Mouse (Mus musculus) liver, embryonic 11.5 days (tissue): ENCODE data around the gene Hmg20a. TPM values are rescaled to one million over a fixed set of nuclear protein-coding genes. Genes with fewer than 3 reads are reported as not detected.
A peak's percentile ranks its signal among the peaks of the same experiment; 100 is the strongest.

Experiments used
- ATAC-seq: fragments of 200-750 bp; cut with Nextera tagmentation; replicated peaks from 2 replicates; pipeline ENCODE4 v1.8.0; 2017; ENCODE audit warnings: moderate number of reproducible peaks, mild to moderate bottlenecking, moderate TSS enrichment, moderate library complexity; ENCODE audit not compliant: low FRiP score
- DNase-seq: peaks from one replicate; pipeline ENCODE4 v3.0.0-alpha.2; 2017; ENCODE audit warnings: low spot score
- H3K27ac ChIP-seq: fragments of 300-500 bp; sonication (generic); 2 replicates; pipeline ENCODE4 v1.5.1; 2014; ENCODE audit warnings: mild to moderate bottlenecking, low read depth, low read length, control low read depth
- H3K27me3 ChIP-seq: fragments of 300-500 bp; sonication (generic); replicated peaks from 2 replicates; pipeline ENCODE4 v1.6.1; 2014; ENCODE audit warnings: low read length, mixed read lengths; ENCODE audit not compliant: control insufficient read depth, insufficient read depth
- H3K36me3 ChIP-seq: fragments of 300-500 bp; sonication (generic); 2 replicates; pipeline ENCODE4 v1.6.1; 2014; ENCODE audit warnings: mild to moderate bottlenecking, low read length, moderate library complexity, mixed read lengths; ENCODE audit not compliant: control insufficient read depth, insufficient read depth
- H3K4me1 ChIP-seq: fragments of 300-500 bp; sonication (generic); replicated peaks from 2 replicates; pipeline ENCODE4 v1.6.1; 2014; ENCODE audit warnings: low read length, mixed read lengths; ENCODE audit not compliant: control insufficient read depth, insufficient read depth
- H3K4me2 ChIP-seq: fragments of 300-500 bp; sonication (generic); 2 replicates; pipeline ENCODE4 v1.6.1; 2014; ENCODE audit warnings: mild to moderate bottlenecking, control low read depth, moderate library complexity
- H3K4me3 ChIP-seq: fragments of 300-500 bp; sonication (generic); 2 replicates; pipeline ENCODE4 v1.5.1; 2014; ENCODE audit warnings: low read depth, low read length, control low read depth
- H3K9ac ChIP-seq: fragments of 300-500 bp; sonication (generic); 2 replicates; pipeline ENCODE4 v1.6.1; 2014; ENCODE audit warnings: low read depth, low read length, control low read depth
- H3K9me3 ChIP-seq: fragments of 300-500 bp; sonication (generic); 2 replicates; pipeline ENCODE4 v1.6.1; 2016; ENCODE audit warnings: low read length, inconsistent platforms, mixed read lengths; ENCODE audit not compliant: control insufficient read depth
- WGBS: fragments of 180-500 bp; shearing (Covaris S2); extraction: QIAGEN DNeasy Blood & Tissue Kit; methylation state at CpG from one replicate; pipeline ENCODE4 v1.1.7; 2014; 5-methylcytosine and 5-hydroxymethylcytosine counted together
- polyA plus RNA-seq: library from polyadenylated mRNA; unstranded; fragments of >200 nt; fragmentation: Nextera tagmentation; extraction: Ambion mirVana; gene quantifications from 2 replicates; pipeline ENCODE4 v1.2.1, GENCODE M21; 2014

The Hmg20a gene
- polyA plus RNA-seq, 1 experiment from 2014 or later = 38.0 TPM

DNA sequence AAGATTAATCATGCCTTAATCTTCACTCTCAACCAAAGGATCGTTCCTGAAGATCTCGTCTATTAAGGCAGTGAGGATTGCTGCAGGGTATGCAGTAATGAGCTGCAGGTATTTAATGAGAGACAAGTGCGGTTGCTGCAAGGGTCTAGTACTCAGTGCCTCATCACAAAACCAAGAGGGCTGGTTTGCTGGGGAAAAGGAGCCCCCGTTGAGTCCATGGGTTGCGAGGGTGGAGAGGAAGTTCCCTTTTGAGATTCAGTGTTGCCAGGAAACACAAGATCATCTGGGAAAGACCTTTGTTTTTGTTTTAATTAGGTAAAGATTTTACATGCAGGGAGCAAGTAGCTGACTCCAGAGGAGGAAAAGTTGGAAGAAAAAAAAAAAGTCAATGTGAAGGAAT, 86.1 kb downstream of the Hmg20a start:
- ATAC-seq = no peak
- H3K4me2 ChIP-seq = no peak overlapping the region
- peaks cover 26% of the 10 kb centered on the region for H3K4me1 ChIP-seq
- no peak overlapping the region for H3K4me3 ChIP-seq
- H3K27me3 ChIP-seq = no peaks in the 10 kb centered on the region
- H3K9me3 ChIP-seq = no peaks in the 10 kb centered on the region
- peak overlapping the region; percentile 38; the same call in 1 of the 2 replicates for H3K27ac ChIP-seq
- H3K9ac ChIP-seq = no peak overlapping the region
- 53% methylated on average over 5 of the region's 5 CpGs for WGBS
- DNase-seq = no peak
- H3K36me3 ChIP-seq = no peaks in the 10 kb centered on the region

GRCm38 (mm10) chr9:56505083-56505792, 86.8 kb downstream of the Hmg20a start:
- H3K27ac ChIP-seq = peak overlapping the region; percentile 34; the same call in 1 of the 2 replicates

DNA sequence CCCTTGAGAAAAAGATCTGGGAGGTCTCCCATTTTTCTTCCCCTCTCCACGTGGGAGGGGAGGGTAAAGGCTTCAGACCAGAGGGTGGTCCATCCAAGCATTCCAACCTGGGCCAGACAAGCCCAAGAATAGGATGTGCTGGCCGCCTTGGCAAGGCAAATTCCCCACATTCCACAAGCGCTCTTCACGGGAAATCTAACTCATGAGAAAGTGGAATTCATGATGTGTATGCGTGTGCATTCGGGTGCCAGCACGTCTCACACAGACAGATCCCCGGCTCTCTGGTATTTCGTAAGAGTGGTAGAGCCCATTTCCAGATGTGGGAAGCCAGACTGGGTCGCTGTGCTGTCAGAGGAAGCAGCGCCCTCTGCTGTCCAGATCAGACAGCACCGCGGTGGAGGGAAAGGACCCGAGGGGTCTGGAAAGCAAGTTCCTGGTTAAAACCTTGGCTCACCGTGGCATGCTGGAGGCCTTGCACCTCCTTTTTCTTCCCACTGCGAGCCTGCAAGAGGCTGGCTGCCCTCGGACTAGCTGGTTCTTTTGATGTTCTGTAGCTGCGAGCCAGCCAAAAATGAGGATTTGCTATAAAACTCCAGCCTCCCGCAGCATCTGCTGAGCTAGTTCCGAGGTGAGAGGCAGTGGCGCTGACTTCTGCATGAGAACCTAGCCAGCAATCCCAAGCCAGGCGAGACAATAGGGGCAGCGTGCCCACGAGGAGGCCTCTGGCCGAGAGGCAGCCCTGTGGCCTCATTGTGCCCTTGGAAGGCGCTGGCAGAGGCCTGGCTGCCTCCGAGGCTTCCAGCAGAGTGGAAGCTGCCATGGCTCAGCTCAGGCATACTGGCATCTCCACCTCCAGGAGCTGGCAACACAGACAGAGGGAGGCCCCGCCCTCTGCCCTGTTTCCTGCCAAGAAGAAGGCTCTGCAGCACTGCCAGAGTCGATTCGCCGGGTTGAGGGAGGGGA, 87.7 kb downstream of the Hmg20a start:
- H3K4me3 ChIP-seq = peak overlapping the region; percentile 39
- no peaks in the 10 kb centered on the region for H3K9me3 ChIP-seq
- H3K4me2 ChIP-seq = peak overlapping the region; percentile 70
- WGBS = 1% methylated on average over 31 of the region's 31 CpGs
- H3K27me3 ChIP-seq = no peaks in the 10 kb centered on the region
- DNase-seq (peak; percentile 90), ATAC-seq (peak; percentile 69)
- peak overlapping the region; percentile 79 for H3K27ac ChIP-seq
- no peaks in the 10 kb centered on the region for H3K36me3 ChIP-seq
- peaks cover 26% of the 10 kb centered on the region for H3K4me1 ChIP-seq
- peak overlapping the region; percentile 17 for H3K9ac ChIP-seq

More at GRCm38 (mm10) chr9:56505083-56505792, 86.8 kb downstream of the Hmg20a start:
- DNase-seq (no peak), ATAC-seq (no peak)
- H3K4me1 ChIP-seq = peaks cover 26% of the 10 kb centered on the region
- 63% methylated on average over 9 of the region's 9 CpGs for WGBS
- no peaks in the 10 kb centered on the region for H3K27me3 ChIP-seq
- H3K36me3 ChIP-seq = no peaks in the 10 kb centered on the region
- H3K9me3 ChIP-seq = no peaks in the 10 kb centered on the region
- H3K4me2 ChIP-seq = peak overlapping the region; percentile 70
- no peak overlapping the region for H3K4me3 ChIP-seq
- no peak overlapping the region for H3K9ac ChIP-seq

DNA sequence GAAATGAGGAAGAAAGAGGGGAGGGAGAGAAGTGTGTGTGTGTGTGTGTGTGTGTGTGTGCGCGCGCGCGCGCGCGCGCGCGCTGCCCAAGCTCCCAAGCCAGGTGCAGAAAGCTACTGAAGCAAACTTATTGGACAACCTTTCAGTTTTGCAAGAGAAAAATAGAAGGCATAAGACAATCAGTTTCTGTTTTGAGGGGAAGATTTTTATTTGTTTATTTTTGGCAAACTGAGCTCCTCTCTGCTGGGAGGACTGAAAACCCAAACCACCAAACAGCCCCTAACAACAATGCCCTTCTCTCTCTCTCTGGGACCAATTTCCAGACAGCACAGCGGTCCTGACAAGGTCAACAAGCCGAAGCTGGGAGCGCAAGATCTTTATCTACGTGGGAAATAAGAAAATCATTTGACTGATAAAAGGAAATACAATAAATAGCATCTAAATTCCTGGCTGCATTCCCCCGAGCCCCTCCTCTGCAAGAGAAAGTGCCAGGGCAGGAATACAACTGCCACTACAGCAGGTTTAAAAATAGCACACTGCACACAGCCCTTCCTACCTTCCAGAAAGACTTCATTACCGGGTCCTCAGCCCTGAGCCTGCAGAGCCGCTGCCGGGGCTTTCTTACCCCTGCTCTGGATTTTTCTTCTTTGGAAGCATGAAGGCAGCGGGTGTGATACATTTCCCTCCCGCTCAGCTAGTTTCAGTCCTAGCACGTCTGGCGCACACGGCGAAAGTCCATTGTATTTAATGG, 88.7 kb downstream of the Hmg20a start:
- Histone ChIP-seq H3K36me3 (no peaks in the 10 kb centered on the region), H3K4me1 (peaks cover 23% of the 10 kb centered on the region), H3K4me3 (peak overlapping the region; percentile 39), H3K27ac (peak overlapping the region; percentile 79), H3K27me3 (no peaks in the 10 kb centered on the region), H3K9me3 (no peaks in the 10 kb centered on the region), H3K4me2 (peak overlapping the region; percentile 70), H3K9ac (0 out of 2 replicates have a peak overlapping the region, but pooled peaks have one; percentile 31)
- WGBS = 9% methylated on average over 25 of the region's 25 CpGs
- ATAC-seq (no peak), DNase-seq (no peak)

GRCm38 (mm10) chr9:56507682-56508061, 89.3 kb downstream of the Hmg20a start:
- Histone ChIP-seq H3K9ac (0 out of 2 replicates have a peak overlapping the region, but pooled peaks have one; percentile 31), H3K4me1 (peaks cover 23% of the 10 kb centered on the region)
- DNase-seq = no peak

GRCm38 (mm10) chr9:56508835-56509451, 90.5 kb downstream of the Hmg20a start:
- Histone ChIP-seq H3K9ac (no peak overlapping the region), H3K36me3 (no peaks in the 10 kb centered on the region), H3K9me3 (no peaks in the 10 kb centered on the region), H3K27me3 (no peaks in the 10 kb centered on the region), H3K4me2 (peak overlapping the region; percentile 25; the same call in 1 of the 2 replicates), H3K4me1 (peaks cover 23% of the 10 kb centered on the region), H3K4me3 (no peak overlapping the region), H3K27ac (no peak overlapping the region)
- DNase-seq (no peak), ATAC-seq (no peak)
- 42% methylated on average over 11 of the region's 11 CpGs for WGBS

More at GRCm38 (mm10) chr9:56507682-56508061, 89.3 kb downstream of the Hmg20a start:
- Histone ChIP-seq H3K27ac (no peak overlapping the region), H3K4me3 (peak overlapping the region; percentile 39), H3K27me3 (no peaks in the 10 kb centered on the region), H3K4me2 (peak overlapping the region; percentile 70), H3K9me3 (no peaks in the 10 kb centered on the region), H3K36me3 (no peaks in the 10 kb centered on the region)
- ATAC-seq = no peak
- WGBS = 55% methylated on average over 4 of the region's 4 CpGs

GRCm38 (mm10) chr9:56510281-56510680, 91.9 kb downstream of the Hmg20a start:
- H3K4me1 ChIP-seq = peaks cover 19% of the 10 kb centered on the region
- 73% methylated on average over 2 of the region's 2 CpGs for WGBS
- H3K4me3 ChIP-seq = no peak overlapping the region
- DNase-seq = no peak
- no peak overlapping the region for H3K4me2 ChIP-seq
- no peak overlapping the region for H3K9ac ChIP-seq
- no peaks in the 10 kb centered on the region for H3K27me3 ChIP-seq
- no peaks in the 10 kb centered on the region for H3K36me3 ChIP-seq
- no peaks in the 10 kb centered on the region for H3K9me3 ChIP-seq
- no peak for ATAC-seq
- H3K27ac ChIP-seq = no peak overlapping the region

- no peak overlapping the region for H3K27ac ChIP-seq
These were observed 94.1 kb downstream of the Hmg20a start for GRCm38 (mm10) chr9:56512486-56512885.

More at GRCm38 (mm10) chr9:56512486-56512885, 94.1 kb downstream of the Hmg20a start:
- DNase-seq (no peak), ATAC-seq (no peak)
- no peaks in the 10 kb centered on the region for H3K36me3 ChIP-seq
- no peak overlapping the region for H3K4me2 ChIP-seq
- no peak overlapping the region for H3K4me3 ChIP-seq
- WGBS = 73% methylated on average over 4 of the region's 4 CpGs
- no peaks in the 10 kb centered on the region for H3K27me3 ChIP-seq
- H3K9me3 ChIP-seq = no peaks in the 10 kb centered on the region
- no peak overlapping the region for H3K9ac ChIP-seq
- H3K4me1 ChIP-seq = peaks cover 8% of the 10 kb centered on the region
